Mouse (Mus musculus): ENCODE data around the gene Actr2.

- no peak for TF ChIP-seq CTCF (IDR thresholded peaks at IDR 0.05; ENCODE audit: borderline replicate concordance, insufficient read depth, low read length)
- no peak for TF ChIP-seq POLR2A (IDR thresholded peaks at IDR 0.05; ENCODE audit: low read depth, low read length)
Measured at GRCm38 (mm10) chr11:20126673-20127516, 14.2 kb upstream of the Actr2 start.
